Mouse (Mus musculus) erythroblast, adult 5-6 weeks (primary cell): ENCODE results near the gene Fam19a3. TPM values are rescaled to one million over a fixed set of nuclear protein-coding genes. Genes with fewer than 3 reads are reported as not detected.

Source experiments
- ATAC-seq: replicated peaks from 2 replicates; pipeline ENCODE4 v1.8.0; 2016; ENCODE audit warnings: moderate number of reproducible peaks, mild to moderate bottlenecking, moderate TSS enrichment, inconsistent platforms; ENCODE audit not compliant: poor library complexity, low FRiP score, severe bottlenecking
- total RNA-seq, 2 experiments: library from RNA; stranded (forward) in 1 of 2; stranded (reverse) in 1 of 2; fragments of 150-400 nt in 1 of 2; fragments of 200-764, 138-1000 nt in 1 of 2; gene quantifications; 2 replicates each; pipeline versions ENCODE4 v1.2.3 to v1.2.4; 2015 to 2017; ENCODE audit warnings: low replicate concordance in 2 of 2

Fam19a3 gene
- total RNA-seq, 2 experiments from 2014 or later, result not detected

DNA sequence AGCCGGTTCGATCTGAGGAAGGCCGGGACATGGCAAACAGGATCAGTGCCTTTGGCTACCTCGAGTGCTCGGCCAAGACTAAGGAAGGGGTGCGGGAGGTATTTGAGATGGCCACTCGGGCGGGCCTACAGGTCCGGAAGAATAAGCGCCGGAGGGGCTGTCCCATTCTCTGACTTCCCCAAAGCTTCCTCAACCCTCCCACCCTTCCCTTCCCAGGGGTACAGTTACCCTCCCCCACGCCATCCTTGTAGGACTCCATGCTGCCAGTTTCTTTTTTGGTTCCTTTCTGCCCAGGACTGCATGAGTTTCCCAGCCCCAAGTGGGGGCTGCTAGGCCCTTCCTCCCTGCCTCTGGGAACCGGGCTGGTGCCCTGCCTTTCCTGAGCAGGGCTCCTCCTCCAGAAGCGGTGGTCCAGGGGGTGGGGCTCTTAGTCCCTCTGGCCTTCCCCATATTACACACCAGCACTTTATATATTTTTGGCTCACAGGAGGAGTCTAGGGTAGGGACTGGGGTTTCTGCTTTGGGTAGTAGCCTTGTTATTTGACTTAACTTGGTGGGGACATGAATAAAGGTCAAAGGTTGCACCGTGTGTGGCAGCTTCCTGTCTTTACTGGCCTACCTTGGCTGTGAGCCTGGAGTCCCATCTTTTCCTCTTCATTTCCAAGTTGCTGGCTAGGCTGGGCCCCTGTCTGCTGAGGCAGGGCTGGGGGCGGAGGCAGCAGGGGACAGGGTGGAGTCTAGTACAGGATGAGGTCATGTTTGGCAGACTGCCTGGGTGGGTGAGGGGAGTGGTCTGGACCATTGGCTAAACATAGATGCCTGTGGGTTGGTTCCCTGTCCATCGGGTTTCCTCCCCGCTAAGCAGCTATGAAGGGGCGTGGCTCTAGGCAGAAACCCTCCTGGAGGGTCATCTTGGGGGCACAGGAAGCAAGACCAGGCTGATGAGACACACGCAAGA, 12.5 kb upstream of the Fam19a3 start:
- ATAC-seq, result no peak

DNA sequence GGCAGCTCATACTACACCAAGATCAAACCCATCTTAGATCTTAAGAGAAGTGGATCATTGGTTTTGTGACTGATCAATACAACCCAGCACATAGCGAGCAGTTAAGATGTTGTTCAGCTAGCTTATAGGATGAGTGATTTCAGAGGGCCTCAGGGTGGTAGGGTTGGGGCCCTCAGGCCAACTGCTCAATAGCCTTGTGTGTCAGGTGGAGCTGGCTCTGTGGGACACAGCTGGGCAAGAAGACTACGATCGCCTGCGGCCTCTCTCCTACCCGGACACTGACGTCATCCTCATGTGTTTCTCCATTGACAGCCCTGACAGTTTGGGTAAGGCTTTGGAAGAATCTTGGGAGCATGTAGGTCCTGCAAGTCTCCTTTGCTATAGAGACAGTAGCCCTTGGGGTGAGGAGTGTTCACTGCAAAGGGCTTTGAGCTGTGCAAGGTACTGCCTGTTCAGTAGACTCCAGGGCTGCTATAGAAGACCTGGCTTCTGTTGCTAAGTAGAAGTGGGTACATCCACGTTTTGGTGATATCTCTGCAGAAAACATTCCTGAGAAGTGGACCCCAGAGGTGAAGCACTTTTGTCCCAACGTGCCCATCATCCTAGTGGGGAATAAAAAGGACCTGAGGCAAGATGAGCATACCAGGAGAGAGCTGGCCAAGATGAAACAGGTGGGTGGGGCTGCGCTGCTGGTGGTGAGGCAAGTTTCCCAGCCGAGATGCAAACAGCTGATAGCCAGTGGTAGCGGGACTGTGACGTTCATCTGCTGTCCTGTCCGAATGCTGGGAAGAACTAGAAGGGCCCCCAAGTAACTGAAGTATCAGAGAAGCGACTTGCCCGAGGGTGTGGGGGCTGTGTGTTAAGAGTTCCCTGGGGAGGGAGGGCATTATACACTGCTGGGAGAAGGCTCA, 11.0 kb upstream of the Fam19a3 start:
- no peak for ATAC-seq

DNA sequence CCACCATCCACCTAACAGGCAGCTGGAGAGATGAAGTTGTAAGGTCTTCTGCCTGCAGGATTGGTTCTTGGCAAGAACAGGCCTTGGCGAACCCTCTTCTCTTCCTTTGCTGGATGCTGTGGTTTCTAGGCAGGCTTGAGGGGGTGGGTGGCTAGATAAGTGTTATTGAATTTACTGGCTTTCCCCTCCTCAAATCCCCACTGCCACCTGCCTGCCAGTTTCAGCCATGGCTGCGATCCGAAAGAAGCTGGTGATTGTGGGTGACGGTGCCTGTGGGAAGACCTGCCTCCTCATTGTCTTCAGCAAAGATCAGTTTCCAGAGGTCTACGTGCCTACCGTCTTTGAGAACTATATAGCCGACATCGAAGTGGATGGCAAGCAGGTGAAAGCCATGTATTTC, 10.0 kb upstream of the Fam19a3 start:
- ATAC-seq, result no peak

DNA sequence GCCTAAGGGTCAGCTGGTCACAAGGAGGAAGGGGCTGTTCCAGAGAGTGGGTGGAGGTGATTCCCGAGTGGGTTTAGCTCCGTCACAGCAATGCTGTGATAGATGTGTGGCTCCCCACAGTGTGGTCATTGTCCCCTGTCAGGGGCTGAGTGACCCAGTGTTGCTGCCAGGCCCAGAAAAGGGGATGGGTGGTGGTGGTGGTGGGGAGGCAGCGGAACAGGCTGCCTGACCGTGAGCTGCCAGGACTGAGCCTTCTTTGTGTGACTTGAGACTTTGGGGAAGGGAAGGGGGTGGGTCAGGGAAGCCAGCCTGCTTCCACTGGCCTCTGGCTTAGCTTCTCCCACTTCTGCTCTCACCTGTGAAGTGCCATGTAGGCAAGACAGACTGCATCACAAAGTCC, 9.4 kb upstream of the Fam19a3 start:
- no peak for ATAC-seq

DNA sequence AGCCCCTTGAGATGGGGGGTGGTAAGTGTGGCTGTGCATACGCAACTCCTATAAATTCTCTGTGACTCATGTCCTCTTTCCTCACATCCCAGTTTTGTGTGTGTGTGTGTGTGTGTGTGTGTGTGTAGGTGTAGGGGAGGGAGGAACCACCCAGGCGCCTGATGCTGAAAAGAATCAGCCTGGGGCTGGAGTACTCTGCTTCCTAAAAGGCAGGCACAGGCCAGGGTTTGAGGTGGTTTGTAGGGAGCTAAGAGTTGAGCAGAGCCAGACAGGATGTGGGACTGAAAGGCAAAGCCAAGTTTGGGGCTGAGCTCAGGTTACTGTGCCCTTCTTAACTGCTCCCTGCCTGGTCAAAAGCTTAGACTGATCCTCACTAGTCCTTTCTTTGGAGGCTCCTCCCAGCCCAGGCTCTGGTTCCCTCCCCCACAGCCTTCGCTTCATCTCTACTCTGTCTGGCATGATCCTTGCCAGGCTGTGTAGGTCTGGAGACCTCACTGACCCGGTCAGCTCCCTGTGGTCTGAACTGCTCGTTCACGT, 8.8 kb upstream of the Fam19a3 start:
- ATAC-seq, result no peak

DNA sequence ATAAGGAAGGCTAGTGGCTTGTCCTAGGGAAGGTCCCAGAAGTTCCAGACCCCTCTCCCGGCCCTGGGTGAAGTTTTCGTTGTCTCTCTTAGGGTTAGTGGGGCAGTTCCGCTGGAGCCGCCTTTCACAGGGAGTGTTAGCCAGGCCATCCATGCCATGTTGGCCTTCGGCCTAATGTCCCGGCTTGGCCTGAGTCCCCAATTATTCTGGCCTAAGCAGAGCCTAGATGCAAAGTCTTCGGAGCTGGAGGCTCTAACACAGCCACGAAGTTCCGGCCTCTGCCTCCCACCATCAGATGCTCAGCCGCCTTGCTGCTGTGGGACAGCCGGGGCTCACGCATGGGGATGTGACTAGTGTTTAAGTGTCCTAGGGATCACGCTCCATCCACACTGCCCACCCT, 8.2 kb upstream of the Fam19a3 start:
- no peak for ATAC-seq

DNA sequence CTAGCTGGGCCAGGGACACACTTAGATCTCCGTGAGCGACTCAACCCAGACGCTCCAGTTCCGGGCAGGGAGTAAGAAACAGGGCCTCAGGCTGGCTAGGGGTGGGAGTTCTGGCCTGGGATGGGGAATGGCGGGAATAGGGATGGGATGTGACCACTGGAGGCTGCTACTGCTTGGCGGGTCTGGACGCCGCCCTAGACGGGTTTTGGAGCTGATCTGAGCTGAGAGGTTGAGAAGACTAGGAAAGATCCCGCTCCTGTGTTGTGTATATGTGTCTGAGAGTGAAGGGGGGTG, 7.6 kb upstream of the Fam19a3 start:
- no peak for ATAC-seq

DNA sequence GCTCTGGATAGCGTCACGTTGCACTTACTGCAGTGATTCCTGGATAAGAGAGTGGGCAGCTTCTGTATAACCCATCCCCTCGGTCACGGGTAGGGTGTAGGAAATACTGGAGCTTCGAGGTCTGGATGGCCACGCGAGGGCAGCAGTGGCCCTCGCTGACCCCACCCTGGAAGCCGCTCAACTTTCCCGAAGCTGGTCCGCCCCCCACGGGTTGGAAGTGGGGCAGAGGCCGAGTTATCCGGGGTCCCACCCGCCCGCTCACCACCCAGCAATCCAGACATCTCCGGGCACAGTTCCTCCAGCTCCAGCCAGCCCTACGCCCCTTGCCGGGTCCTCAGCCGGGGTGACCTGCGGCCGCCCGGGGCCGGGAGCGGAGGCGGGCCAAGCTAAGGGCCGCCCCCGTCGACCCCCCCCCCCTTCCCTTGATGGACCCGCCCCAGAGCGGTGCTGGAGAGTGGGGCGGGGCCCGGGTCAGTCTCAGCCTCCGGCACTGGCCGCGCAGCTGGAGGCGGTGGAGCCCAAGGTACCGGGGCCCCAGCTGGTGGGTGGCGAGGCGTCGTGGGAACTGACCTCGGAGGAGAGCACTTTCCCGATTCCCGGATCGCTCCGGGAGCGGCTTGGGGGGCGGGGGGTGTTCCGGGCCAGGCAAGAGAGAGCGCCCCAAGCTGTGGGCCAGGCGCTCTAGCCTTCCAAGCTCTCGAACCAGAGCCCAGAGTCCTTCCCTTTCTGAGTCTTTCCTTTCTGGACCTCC, 7.1 kb upstream of the Fam19a3 start:
- ATAC-seq, result no peak

DNA sequence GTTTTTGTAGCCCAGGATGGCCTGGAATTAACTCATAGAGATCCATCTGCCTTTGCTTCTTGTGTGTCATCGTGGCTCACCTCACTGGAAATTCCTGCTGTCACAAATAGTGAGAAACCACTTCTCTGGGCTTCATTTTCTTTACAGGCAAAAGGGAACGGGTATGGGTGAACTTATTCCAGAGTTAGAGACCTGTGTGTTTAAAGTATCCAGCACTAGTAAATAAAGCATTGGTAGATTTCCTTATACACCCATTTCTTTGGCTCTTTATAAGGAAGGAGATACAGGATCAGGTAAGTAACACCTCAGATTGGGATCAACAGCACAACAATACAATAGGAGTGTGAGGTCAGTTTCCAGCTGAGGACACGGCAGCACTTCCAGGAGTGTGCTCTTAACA, 6.4 kb upstream of the Fam19a3 start, which contains the start of gene Rhoc:
Gene Rhoc, plus strand, starts transcription at position 301 of the 400 bp plus-strand sequence.
- ATAC-seq, result no peak

DNA sequence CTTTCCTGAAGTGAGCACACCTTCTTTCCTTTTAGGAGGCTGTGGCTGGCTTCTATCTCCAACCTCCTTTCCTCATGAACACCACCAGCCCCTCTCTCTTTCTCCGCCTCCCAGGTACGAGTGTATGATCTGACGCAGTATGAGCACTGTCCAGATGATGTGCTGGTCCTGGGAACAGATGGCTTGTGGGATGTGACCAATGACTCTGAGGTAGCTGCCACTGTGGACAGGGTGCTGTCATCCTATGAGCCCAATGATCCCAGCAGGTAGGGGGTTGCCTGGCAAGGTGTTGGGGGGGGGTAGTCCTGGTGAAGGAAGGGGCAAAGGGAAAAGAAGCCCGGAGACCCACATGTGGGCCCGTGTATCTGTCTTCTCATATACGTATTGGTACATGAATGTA, 3.6 kb upstream of the Fam19a3 start:
- ATAC-seq, result no peak

DNA sequence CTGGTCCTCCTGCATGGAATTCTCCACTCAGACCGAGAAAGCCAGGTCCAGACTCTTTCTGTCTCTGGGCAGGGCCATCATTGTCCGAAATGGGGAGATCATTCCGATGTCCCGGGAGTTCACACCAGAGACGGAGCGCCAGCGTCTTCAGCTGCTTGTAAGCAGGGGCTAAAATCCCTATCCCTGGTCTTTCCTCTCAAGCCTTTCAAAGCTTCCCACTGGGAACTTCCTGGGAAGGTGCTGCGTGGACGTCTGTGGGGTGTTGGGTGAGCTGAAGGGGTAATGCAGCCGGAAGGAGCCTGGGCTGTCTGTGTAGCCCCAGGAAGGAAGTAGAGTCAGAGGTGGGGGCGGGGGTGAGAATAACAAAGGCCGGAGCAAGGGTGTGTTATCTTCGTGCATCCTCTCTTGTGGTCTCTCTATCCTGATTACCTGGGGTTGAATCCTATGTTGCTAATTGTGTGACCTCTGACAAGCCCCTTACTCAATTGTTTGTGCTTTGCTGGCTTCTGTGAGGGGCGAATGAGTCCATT, 2.4 kb upstream of the Fam19a3 start:
- no peak for ATAC-seq

DNA sequence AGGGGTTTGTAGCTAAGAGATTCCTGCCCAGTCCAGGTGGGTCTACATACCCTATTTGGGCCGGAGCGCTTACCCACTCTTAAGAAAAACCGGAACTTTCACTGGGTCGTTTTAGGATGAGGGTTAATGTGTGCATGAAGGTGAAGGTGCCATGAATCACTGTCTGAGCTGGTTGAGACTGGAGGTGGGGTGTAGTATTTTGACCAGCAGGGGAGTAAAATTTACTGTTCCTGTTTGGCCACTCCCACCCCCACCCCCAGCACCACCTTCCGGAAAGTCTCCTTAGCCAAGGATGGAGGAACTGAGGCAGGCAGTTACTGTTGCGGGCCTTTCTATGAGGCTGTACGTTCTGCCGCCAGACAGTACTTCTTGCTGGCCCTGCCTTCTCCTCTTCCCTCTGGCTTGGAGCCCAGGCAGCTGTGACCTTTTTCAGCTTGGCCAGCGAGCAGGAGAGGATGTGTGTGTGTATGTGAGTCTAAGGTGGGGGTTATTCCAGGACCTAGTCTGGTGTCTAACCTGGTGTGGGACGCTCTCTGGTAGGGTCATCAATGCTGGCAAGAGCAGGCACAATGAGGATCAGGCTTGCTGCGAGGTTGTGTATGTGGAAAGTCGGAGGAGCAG, 531 bp upstream of the Fam19a3 start:
- no peak for ATAC-seq

DNA sequence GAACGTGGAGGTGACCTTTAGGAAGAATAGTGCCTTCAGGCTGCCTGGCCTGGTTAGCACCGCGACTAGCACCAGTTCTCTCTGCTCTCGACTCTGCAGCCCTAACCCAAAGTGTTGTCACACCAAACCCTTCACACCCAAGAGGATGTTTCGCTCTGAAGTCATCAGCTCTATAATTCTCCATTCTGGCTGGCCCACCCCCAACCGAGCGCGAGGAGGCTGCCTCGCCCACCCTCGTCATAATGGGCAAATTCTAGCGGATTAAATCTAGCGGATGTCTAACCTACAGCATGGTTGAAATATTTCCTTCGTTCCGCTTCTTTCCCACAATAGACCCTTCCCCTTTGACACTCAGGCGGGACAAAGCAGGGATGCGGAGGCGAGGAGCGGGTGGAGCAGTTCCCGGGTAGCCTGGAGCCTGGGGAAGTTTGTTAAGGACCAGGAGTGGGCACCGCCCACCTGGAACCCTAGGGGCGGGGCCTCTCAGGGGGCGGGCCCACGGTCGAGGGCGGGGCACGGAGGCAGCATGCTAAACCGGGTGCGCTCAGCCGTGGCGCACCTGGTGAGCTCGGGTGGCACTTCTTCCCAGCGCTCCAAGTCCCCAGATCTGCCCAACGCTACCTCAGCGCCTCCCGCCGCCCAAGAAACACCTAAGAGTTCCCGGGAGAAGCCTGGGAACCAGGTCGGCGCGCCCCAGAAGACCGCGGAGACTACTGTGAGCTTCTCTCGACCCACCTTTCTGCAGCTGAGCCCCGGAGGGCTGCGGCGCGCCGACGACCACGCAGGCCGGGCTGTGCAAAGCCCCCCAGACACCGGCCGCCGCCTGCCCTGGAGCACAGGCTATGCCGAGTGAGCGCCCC, 849 bp downstream of the Fam19a3 start, which contains the start of gene Ppm1j:
Gene Ppm1j, plus strand, starts transcription at position 496 of the 860 bp plus-strand sequence.
- no peak for ATAC-seq

DNA sequence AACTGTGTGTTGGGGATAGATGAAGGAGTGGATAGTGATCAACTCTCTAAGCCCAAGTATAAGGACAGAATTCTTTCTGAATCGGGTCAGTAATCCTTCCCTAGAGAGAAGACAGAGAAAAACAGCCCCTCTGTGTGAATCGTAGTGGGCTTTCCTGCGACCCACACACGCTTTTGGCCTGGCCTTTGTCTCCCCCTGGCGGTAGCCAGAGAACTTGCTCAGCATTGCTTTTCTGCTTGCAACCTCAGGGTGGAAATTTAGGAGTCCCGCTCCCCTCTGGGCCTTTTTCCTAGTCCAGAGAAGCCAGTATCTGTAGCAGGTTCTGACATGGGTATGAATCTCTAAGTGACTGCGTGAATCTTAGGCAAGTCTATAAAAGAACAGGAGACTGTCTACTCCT, 1.7 kb downstream of the Fam19a3 start:
- peak; percentile 59; the same call in 1 of the 2 replicates for ATAC-seq

DNA sequence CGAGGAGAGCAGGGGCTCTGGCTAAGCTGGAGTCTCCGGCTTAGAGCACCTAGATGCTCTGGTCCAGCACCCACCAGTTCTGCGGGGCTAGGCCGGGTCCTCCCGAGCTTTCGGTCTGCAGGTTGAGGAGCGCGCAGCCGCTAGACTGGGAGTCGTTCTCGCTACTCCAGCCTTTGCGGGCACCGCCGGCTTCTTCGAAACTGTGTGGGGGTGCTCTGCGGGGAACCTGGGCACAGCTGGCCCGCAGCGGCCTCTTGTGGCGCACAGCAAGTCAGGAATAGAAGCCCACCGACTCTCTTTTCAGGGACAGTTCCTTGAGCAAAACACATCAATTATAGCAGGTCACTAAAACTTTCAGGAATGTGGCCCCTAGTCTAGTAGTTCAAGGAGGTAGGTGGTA, 4.3 kb downstream of the Fam19a3 start:
- ATAC-seq, result no peak

DNA sequence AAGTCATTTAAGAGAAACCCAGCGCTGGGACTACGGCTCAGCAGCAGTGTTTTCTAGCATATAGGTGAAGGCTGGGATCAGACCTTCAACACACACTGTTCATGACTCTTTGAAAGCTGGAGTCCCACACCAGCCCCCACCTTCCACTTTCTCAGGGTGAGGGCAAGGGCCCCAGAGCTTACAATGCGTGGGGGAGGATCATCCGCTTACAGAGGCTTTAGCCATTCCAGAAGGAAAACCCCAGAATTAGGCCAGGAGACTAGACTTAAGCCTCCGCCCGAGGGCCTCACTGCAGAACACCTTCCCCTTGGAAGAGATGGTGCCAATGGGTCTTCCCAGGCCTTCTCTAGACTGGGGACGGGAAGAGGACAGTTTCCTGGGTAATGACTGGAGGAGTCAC, 8.3 kb downstream of the Fam19a3 start:
- ATAC-seq, result no peak

DNA sequence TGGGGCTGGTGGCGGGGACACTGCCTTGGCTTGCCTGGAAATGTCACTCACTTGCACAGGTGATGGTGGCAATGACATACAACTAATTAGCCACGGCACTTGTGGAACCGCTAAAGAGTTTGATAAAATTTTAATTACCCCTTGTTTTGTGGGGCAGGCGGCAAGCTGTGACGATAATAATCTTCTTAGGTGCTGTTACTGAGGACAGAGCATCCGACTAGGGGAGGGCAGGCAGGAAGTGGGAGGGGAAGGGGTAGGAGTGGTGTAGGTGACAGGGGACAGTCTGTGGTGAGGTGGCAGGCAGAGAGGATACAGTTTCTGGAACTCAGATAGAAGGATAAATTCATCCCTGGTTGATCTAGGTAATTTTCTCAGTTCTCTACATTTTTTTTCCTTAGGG, 10.2 kb downstream of the Fam19a3 start:
- ATAC-seq, result no peak

DNA sequence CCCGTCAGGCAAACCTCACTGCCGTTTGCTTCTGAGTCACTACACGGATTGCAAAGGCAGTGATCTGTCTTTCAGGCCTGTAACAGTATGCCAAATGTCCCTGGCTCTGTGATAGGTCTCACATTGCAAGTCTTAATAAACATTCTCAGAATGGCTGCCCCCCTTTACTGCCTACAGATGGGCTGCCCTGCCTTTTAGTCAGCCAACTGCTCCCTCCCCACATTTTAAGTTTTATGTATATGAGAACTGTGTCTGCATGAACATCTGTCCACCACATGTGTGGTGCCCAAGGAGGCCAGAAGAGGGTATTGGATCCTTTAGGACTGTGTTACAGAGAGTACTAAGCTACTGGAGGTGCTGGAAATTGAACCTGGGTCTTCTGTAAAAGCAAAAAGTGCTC, 10.7 kb downstream of the Fam19a3 start:
- no peak for ATAC-seq
